Mouse (Mus musculus): ENCODE data around the gene C3. TPM values are rescaled to one million over a fixed set of nuclear protein-coding genes. Genes with fewer than 3 reads are reported as not detected.

Gene C3
- polyA plus RNA-seq, 1 experiment from 2014 or later: 1.2 TPM

DNA sequence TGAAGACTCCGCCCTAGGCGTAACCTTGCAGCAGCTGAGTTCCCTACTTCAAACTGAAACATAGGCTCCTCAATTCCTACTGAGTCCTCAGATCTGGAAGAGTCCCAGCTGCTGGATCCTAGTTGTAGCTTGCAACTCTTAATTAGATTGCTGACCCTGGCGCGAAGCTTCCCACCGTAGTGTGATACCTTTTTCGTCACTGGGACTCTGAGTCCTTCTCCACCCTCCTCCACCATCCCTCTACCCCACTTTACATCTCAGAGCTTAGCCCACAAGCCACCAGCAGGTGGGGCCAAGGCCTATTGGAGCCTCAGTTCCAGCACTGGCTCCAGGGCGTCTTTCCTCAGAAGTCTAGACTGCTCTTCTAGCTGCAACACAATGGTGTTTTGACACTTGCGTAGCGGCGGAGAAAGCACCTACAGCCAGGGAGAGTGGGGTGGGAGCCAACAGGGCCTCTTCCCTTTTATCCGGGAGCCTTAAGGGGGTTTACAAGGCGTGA is 20.3 kb upstream of the C3 start, which contains the start of gene Gpr108:
TSS of gene Gpr108 (minus strand) at position 246 of the 499 bp plus-strand sequence.
- peak within 1 kb of the TSS; percentile 68 for H3K4me3 ChIP-seq
- ATAC-seq (ENCODE audit: low FRiP score, low read depth): peak; percentile 52
- under 1% methylated on average over 12 of the region's 12 CpGs for whole genome bisulfite sequencing
- peak within 1 kb of the TSS; percentile 71 for H3K9ac ChIP-seq
- H3K4me1 ChIP-seq (replicated peaks): peaks cover 40% of the 10 kb centered on the region
- H3K36me3 ChIP-seq: no peaks in the 10 kb centered on the region
- no peaks in the 10 kb centered on the region for H3K27me3 ChIP-seq
- H3K9me3 ChIP-seq: no peaks in the 10 kb centered on the region
- H3K27ac ChIP-seq (replicated peaks): peak within 1 kb of the TSS; percentile 98
- peak within 1 kb of the TSS; percentile 83 for H3K4me2 ChIP-seq

DNA sequence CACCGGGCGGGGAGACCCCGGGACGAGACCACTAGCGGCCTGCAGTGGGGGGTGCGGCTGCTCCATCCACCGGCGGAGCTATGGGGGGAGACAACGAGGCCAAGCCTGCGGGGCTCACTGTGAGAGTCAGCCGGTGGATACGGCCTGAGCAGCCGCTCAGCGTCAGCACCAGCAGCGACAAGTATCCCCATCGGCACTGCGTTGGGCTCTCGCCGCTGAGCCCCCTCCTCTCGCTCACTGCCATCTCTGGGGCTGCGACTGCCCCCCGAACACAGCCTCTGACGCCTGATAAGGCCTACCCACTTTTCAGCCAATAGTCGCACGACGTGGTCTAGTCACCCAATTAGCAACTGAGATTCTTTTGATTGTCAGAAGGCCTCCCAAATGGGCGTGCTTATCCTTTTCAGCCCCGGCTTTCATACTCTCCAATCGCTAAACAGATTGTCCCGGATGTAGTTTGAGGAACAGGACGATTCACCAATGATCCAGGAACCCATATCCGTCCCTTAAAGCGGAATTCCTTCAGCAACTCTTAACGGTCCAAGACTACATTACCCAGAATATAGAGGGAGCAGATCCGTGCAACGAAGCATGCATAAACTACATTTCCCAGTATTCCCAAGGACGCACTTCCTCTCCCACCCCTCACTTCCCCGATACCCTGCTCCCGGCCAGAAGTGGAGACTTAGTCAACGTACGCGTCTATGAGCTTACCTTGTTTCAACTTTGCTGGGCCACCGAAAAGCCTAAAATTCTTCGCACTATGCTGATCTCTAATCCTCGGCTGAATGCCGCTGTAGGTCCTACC is 19.7 kb upstream of the C3 start:
- Histone ChIP-seq H3K9me3 (no peaks in the 10 kb centered on the region), H3K4me2 (peak overlapping the region; percentile 83), H3K27me3 (no peaks in the 10 kb centered on the region), H3K4me3 (peak overlapping the region; percentile 68), H3K4me1 (replicated peaks) (peaks cover 40% of the 10 kb centered on the region), H3K9ac (peak overlapping the region; percentile 71), H3K36me3 (no peaks in the 10 kb centered on the region; the same call in 1 of the 2 replicates), H3K27ac (replicated peaks) (peak overlapping the region; percentile 98)
- peak; percentile 96 for ATAC-seq (ENCODE audit: low FRiP score, low read depth)
- under 1% methylated on average over 46 of the region's 46 CpGs for WGBS

DNA sequence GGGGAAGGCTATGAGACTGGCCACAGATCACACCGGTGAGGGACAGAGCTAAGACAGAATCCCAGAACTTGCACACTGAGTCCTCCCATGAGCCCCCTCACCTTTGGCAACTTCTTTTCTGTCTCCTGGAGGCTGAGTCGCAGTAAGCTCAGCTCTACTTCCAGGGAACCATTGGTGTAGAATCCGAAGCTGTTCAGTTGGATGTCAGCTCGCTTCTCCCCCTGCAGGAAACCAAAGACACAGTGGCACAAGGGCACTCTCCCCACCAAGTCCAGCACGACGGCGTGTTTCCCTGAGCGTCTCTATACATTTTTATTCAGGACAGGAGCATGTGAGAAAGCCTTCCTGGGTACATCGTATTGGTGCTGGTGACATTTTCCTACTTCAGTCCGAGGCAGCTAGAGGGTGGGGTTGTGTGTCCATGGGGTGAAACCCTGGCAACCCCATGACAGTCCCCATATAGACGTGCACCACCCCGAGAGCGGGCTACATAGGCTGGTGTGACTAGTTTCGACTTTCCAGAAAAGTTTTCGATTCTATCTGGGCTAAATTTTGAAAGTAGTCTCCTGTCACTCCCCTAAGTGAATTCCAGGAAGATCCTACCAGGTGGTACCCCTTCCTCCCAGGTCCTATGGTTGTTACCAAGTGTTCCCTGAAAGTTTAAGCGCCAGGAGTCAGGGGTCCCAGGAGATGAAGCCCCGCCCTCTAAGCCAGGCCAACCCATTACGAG is 18.9 kb upstream of the C3 start:
- Histone ChIP-seq H3K36me3 (peaks cover 4% of the 10 kb centered on the region), H3K27ac (replicated peaks) (peak overlapping the region; percentile 98), H3K4me2 (peak overlapping the region; percentile 72), H3K9me3 (no peaks in the 10 kb centered on the region), H3K4me1 (replicated peaks) (peaks cover 40% of the 10 kb centered on the region), H3K27me3 (no peaks in the 10 kb centered on the region), H3K4me3 (peak overlapping the region; percentile 68), H3K9ac (peak overlapping the region; percentile 71)
- WGBS: 4% methylated on average over 18 of the region's 18 CpGs
- peak; percentile 0; the same call in 1 of the 2 replicates for ATAC-seq (ENCODE audit: low FRiP score, low read depth)

DNA sequence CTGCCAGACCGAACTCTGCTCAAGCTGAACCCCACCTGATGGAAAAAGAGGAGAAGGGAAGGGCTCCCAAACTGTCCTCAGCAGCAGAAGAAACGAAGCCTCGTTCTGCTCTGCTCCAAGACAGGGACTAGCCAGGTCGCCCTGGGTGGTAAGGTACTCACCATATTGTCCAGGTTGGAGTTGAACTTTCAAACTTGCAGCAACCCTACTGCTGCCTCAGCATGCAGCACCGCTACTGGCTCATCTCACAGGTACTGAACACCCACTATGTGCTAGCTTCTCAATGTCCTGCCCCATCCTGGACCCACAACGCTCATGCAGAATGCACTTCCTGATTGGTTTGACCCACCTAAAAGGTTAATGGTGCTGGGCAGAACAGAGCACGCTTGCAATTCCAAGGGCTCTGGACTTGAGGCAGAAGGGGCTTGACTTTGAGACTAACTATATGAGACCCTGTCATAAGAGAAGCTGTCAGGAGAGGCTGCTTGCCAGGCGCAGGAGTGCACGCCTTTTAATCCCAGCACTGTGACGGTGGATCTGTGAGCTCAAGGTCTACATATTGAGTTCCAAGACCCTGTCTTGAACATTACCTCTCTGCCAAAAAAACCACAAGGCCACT is 17.5 kb upstream of the C3 start:
- no peak for ATAC-seq (ENCODE audit: low FRiP score, low read depth)
- H3K36me3 ChIP-seq: peaks cover 8% of the 10 kb centered on the region
- no peak overlapping the region for H3K4me3 ChIP-seq
- H3K9ac ChIP-seq: no peak overlapping the region
- H3K27me3 ChIP-seq: no peaks in the 10 kb centered on the region
- 96% methylated on average over 10 of the region's 10 CpGs for WGBS
- H3K9me3 ChIP-seq: no peaks in the 10 kb centered on the region
- no peak overlapping the region for H3K4me2 ChIP-seq
- no peak overlapping the region for H3K27ac ChIP-seq (replicated peaks)
- peaks cover 34% of the 10 kb centered on the region for H3K4me1 ChIP-seq (replicated peaks)

DNA sequence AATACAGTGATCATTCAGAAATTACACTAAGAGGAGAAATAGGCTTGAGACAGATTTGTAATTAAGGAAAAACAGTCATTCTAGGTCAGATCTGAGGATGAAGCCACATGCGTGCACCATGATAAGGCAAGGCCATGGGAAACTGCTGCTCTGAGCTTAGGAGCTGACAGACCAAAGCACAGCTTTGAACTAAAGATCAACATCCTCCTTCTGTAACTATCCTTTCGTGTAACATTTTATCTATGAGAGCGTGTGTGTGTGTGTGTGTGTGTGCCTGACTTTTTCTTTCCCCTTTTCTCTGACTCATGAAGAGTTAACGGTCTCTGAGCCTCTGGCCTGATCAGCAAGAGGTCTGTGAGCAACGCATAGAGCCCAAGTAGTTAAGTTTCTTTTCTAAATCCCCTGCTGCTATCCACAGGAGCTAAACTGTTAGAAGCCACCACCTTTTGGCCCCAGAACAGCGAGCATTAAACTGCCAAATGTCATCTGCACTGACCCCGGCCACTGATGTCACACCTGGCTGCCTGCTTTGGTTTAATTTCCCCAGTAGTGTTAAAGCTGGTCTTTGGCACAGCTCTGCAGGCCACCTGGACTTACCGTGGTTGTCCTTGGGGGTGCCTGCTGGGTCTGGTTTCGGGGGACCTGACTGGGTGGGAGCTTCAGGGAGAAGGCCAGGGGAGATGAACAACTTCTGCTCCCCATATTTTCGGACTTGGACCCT is 15.9 kb upstream of the C3 start:
- H3K4me2 ChIP-seq: no peak overlapping the region
- H3K9ac ChIP-seq: no peak overlapping the region
- peaks cover 18% of the 10 kb centered on the region for H3K4me1 ChIP-seq (replicated peaks)
- H3K4me3 ChIP-seq: no peak overlapping the region
- H3K36me3 ChIP-seq: peaks cover 8% of the 10 kb centered on the region
- 82% methylated on average over 10 of the region's 10 CpGs for WGBS
- H3K9me3 ChIP-seq: no peaks in the 10 kb centered on the region
- H3K27ac ChIP-seq (replicated peaks): no peak overlapping the region
- ATAC-seq (ENCODE audit: low FRiP score, low read depth): no peak
- H3K27me3 ChIP-seq: no peaks in the 10 kb centered on the region

DNA sequence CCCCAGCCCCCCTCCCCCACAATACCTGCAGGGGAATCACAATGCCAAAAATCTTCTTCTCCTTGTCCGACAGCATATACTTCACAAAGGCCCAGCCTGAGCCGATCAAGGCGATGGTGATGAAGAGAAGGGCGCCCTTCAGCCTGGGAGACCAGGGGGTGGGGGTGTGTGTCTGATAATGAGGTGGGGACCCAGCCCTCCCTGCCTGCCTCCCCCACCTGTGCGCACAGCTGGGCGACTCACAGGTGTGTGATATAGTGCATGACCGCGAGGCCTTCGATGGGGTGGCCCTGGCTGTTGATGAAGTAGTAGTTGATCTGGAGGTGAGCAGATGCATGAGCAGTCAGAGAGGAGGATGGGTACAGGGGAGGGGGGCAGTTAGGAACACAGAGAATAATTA is 9.2 kb upstream of the C3 start:
- Histone ChIP-seq H3K4me1 (replicated peaks) (no peaks in the 10 kb centered on the region), H3K4me2 (no peak overlapping the region), H3K27me3 (no peaks in the 10 kb centered on the region), H3K36me3 (peaks cover 15% of the 10 kb centered on the region), H3K9ac (no peak overlapping the region), H3K4me3 (no peak overlapping the region), H3K9me3 (no peaks in the 10 kb centered on the region), H3K27ac (replicated peaks) (no peak overlapping the region)
- 0 out of 2 replicates have a peak, but pooled peaks have one; percentile 28 for ATAC-seq (ENCODE audit: low FRiP score, low read depth)
- WGBS: 95% methylated on average over 9 of the region's 9 CpGs

DNA sequence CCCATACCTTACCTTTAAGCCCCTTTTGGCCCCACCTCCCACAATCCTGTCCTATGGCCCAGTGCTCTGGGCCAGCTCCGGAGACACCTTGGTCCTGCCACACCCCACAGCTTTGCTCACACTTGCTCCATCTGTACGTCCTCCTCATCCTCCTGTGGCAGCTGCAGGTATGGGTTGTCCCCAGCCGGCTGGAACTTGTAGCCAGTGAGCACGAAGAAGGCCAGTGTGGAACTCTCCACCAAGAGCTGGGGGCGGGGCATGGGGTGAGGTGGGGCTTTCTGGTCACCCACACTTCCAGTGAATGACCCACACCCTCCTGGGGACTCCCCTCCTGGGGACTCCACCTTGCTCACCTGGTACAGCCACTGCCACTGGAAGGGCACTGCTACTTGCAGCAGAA is 7.9 kb upstream of the C3 start:
- H3K27me3 ChIP-seq: no peaks in the 10 kb centered on the region

DNA sequence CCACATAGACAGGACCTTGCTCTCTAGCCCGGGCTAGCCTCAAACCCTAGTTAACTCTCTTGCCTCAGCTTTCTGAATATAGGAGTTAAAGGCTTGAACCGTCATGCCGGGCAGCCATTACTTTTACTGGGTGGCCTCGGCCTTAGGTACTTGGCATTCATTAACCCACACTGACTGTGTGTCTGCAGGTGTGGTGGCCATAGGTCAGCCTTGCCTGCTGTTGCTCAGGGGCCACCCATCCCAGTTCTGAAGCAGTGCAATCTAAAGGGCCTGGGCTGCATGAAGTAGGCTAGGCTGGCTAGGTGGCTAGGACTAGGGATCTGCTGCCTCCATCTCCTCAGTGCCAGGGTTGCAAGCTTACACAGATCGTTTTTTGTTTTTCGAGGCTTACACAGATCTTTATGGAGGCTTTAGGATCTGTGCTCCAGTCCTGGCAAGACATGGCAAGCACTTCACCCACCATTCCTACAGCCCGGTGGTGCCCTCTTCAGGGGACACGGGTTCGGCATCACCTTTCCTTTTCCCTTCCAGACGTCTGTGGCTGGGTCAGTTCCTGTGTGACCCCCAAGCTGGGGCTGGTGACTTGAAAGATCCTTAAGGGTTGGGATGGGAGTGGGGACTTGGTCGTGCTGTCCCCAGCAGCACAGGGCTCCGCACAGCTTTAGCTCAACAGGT is 6.5 kb upstream of the C3 start:
- ATAC-seq (ENCODE audit: low FRiP score, low read depth): no peak
- H3K4me2 ChIP-seq: no peak overlapping the region
- no peaks in the 10 kb centered on the region for H3K27me3 ChIP-seq
- no peak overlapping the region for H3K4me3 ChIP-seq
- 85% methylated on average over 12 of the region's 12 CpGs for WGBS
- no peak overlapping the region for H3K27ac ChIP-seq (replicated peaks)
- H3K9me3 ChIP-seq: no peaks in the 10 kb centered on the region
- no peaks in the 10 kb centered on the region for H3K4me1 ChIP-seq (replicated peaks)
- peaks cover 7% of the 10 kb centered on the region; the same call in 1 of the 2 replicates for H3K36me3 ChIP-seq
- no peak overlapping the region for H3K9ac ChIP-seq

More for the DNA sequence above, 7.9 kb upstream of the C3 start:
- WGBS: 94% methylated on average over 5 of the region's 5 CpGs
- H3K4me2 ChIP-seq: no peak overlapping the region
- H3K36me3 ChIP-seq: peaks cover 7% of the 10 kb centered on the region; the same call in 1 of the 2 replicates
- H3K4me1 ChIP-seq (replicated peaks): no peaks in the 10 kb centered on the region
- H3K9me3 ChIP-seq: no peaks in the 10 kb centered on the region
- H3K27ac ChIP-seq (replicated peaks): no peak overlapping the region
- no peak overlapping the region for H3K9ac ChIP-seq
- no peak for ATAC-seq (ENCODE audit: low FRiP score, low read depth)
- H3K4me3 ChIP-seq: no peak overlapping the region

DNA sequence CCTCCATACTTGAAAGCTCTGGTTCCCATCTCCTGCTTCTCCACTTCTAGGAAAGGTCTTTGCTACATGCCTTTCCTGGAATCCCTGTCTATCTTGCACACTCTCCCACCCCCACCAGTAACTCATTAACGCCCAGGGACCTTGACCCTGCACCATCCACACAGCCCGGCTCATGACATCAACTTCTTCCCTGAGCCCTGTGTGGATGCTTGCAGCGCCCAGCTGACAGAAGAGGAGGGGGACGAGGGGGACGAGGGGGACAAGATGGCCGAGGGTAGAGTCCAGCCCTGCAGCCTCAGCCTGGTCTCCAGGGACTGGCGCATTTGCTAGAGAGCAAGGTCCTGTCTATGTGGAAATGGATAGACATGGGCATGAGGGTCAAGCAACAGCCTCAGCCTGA is 5.1 kb upstream of the C3 start:
- Histone ChIP-seq H3K9ac (no peak overlapping the region), H3K4me3 (no peak overlapping the region), H3K4me1 (replicated peaks) (no peaks in the 10 kb centered on the region), H3K27ac (replicated peaks) (no peak overlapping the region), H3K9me3 (no peaks in the 10 kb centered on the region), H3K36me3 (peaks cover 5% of the 10 kb centered on the region; the same call in 1 of the 2 replicates), H3K27me3 (no peaks in the 10 kb centered on the region), H3K4me2 (no peak overlapping the region)
- ATAC-seq (ENCODE audit: low FRiP score, low read depth): no peak
- 54% methylated on average over 7 of the region's 7 CpGs for WGBS

DNA sequence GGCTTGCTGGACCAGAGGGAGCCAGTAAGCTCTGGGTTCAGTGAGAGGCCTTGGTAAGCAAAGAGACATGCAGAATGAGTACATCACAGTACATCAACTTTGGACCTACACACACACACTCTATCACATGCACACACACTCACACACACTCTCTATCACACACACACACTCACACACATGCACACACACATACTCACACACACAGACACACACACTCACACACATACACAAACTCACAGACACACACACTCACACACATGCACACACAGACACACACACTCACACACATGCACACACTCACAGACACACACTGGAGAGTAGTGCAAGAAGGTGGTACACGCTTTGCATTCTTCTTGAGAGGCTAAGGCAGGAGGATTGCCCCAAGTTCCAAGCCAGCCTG is 4.3 kb upstream of the C3 start:
- H3K27me3 ChIP-seq: no peaks in the 10 kb centered on the region
- H3K4me1 ChIP-seq (replicated peaks): no peaks in the 10 kb centered on the region
- no peak overlapping the region for H3K4me2 ChIP-seq
- H3K27ac ChIP-seq (replicated peaks): no peak overlapping the region
- no peak for ATAC-seq (ENCODE audit: low FRiP score, low read depth)
- WGBS: 79% methylated on average over 1 of the region's 1 CpGs
- no peaks in the 10 kb centered on the region for H3K36me3 ChIP-seq
- no peak overlapping the region for H3K9ac ChIP-seq
- H3K4me3 ChIP-seq: no peak overlapping the region
- H3K9me3 ChIP-seq: no peaks in the 10 kb centered on the region

DNA sequence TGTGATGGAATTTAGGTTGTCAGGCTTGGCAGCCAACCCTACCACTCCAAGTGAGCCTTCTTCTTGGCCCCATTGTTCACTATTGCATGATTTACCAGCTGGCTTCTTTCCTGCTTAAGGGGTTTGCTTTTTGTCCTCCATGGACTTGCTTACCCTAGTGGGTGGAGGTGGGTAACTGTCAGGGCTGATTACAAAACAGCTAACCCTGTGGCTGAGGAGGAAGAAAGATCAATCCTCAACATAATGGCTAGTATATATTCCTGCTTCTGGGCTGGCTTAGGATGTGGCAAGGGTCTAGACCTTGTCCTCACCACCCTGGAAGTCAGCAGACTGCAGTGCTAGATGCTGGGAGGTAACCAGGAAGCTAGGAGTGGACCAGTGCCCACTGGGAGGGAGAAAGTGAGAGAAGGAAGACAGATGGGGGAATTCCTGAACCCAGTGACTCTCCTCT is 3.4 kb upstream of the C3 start:
- no peaks in the 10 kb centered on the region for H3K4me1 ChIP-seq (replicated peaks)
- no peak overlapping the region for H3K4me2 ChIP-seq
- H3K27ac ChIP-seq (replicated peaks): no peak overlapping the region
- no peak for ATAC-seq (ENCODE audit: low FRiP score, low read depth)
- no peak overlapping the region for H3K9ac ChIP-seq
- H3K27me3 ChIP-seq: no peaks in the 10 kb centered on the region
- no peaks in the 10 kb centered on the region for H3K36me3 ChIP-seq
- no peak overlapping the region for H3K4me3 ChIP-seq
- no peaks in the 10 kb centered on the region for H3K9me3 ChIP-seq
